Mouse (Mus musculus) G1E (cell line): ENCODE data around the gene Drap1.

Experiments used
- CTCF ChIP-seq: IDR thresholded peaks from 2 replicates; pipeline ENCODE4 v1.5.1; 2012; ENCODE audit warnings: low read depth, low read length, inconsistent platforms, mixed read lengths
- GATA1 ChIP-seq: IDR thresholded peaks from 2 replicates; pipeline ENCODE4 v1.6.1; 2012; ENCODE audit warnings: borderline replicate concordance, low read length, inconsistent platforms, mixed read lengths
- GATA2 ChIP-seq: IDR thresholded peaks from 2 replicates; pipeline ENCODE4 v1.6.1; 2012; ENCODE audit warnings: low read depth, low read length, inconsistent platforms, borderline replicate concordance
- POLR2AphosphoS5 ChIP-seq: IDR thresholded peaks from 2 replicates; pipeline ENCODE4 v1.6.1; 2012; ENCODE audit warnings: low read depth, low read length, inconsistent platforms; ENCODE audit not compliant: insufficient replicate concordance
- TAL1 ChIP-seq: conservative IDR thresholded peaks from 2 replicates; pipeline ENCODE4 v1.6.1; 2012; ENCODE audit warnings: low read depth, low read length, inconsistent platforms, mixed read lengths

GRCm38 (mm10) chr19:5451766-5452165 is 27.0 kb upstream of the Drap1 start:
- TF ChIP-seq CTCF (no peak), GATA1 (no peak), POLR2AphosphoS5 (no peak), TAL1 (no peak), GATA2 (no peak)
